Mouse (Mus musculus): ENCODE measurements around the gene Mrpl20. TPM values are rescaled to one million over a fixed set of nuclear protein-coding genes. Genes with fewer than 3 reads are reported as not detected.

Gene Mrpl20
- polyA plus RNA-seq, 1 experiment from 2014 or later, result 275 TPM

DNA sequence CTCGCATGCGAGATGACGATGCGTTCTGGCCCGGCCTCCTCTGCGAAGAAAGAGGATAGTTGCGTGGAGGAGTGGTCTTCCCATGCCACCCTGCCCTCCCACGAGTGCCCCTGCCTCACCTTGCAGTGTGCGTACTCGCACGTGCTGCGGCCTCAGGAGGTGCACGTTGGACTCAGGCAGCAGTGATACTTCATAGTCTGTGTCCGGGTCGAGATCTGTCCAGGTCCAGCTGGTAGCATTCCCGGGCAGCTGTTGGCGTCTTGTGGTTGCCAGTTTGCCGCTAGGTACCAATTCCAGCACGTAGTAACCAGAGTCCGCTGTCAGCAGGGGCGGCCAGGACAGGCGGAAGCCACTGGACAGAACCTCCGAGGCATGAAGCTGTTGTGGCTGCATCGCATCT, 32.1 kb upstream of the Mrpl20 start:
- no peak for ATAC-seq (ENCODE audit: low read depth)
- peak overlapping the region; percentile 42 for H3K4me3 ChIP-seq (ENCODE audit: low read depth, low read length)
- 42% methylated on average over 24 of the region's 24 CpGs for WGBS
- H3K36me3 ChIP-seq (ENCODE audit: control insufficient read depth, insufficient read depth, low read length), result no peaks in the 10 kb centered on the region
- peak overlapping the region; percentile 78 for H3K4me2 ChIP-seq (ENCODE audit: low read depth, low read length)
- peak overlapping the region; percentile 71 for H3K9ac ChIP-seq (replicated peaks; ENCODE audit: low read depth, low read length)
- H3K4me1 ChIP-seq (ENCODE audit: control insufficient read depth, insufficient read depth, low read length), result peaks cover 18% of the 10 kb centered on the region; the same call in 1 of the 2 replicates
- 0 out of 2 replicates have a peak, but pooled peaks cover 3% of the 10 kb centered on the region for H3K27me3 ChIP-seq (ENCODE audit: control insufficient read depth, insufficient read depth, low read length)
- H3K27ac ChIP-seq (ENCODE audit: low read depth, low read length), result no peak overlapping the region
- H3K9me3 ChIP-seq (ENCODE audit: control insufficient read depth, low read length), result no peaks in the 10 kb centered on the region

DNA sequence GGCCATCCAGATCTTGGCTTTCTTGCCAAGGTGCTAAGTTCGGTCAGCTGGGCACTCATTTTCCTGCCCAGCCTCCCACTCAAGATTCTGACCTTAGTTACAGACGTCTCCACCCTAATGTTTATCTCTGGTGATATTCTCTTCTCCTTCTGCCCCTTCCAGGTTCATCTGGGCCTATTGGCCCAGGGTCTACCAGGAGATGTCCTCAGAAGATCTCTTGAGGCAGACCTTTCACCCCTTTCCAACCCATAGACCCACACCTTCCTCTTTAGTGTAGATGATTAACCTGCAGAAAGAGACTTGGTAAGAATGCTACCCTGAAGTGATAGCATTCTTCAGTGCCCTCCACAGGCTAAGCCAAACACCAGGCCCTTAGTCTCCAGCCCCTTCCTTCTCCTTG, 31.0 kb upstream of the Mrpl20 start:
- no peak for ATAC-seq (ENCODE audit: low read depth)
- H3K4me1 ChIP-seq (ENCODE audit: control insufficient read depth, insufficient read depth, low read length), result peaks cover 18% of the 10 kb centered on the region; the same call in 1 of the 2 replicates
- H3K27me3 ChIP-seq (ENCODE audit: control insufficient read depth, insufficient read depth, low read length), result 0 out of 2 replicates have a peak, but pooled peaks cover 3% of the 10 kb centered on the region
- H3K27ac ChIP-seq (ENCODE audit: low read depth, low read length), result no peak overlapping the region
- WGBS, result 88% methylated on average over 2 of the region's 2 CpGs
- H3K9me3 ChIP-seq (ENCODE audit: control insufficient read depth, low read length), result no peaks in the 10 kb centered on the region
- no peak overlapping the region for H3K4me2 ChIP-seq (ENCODE audit: low read depth, low read length)
- no peak overlapping the region for H3K9ac ChIP-seq (replicated peaks; ENCODE audit: low read depth, low read length)
- no peak overlapping the region for H3K4me3 ChIP-seq (ENCODE audit: low read depth, low read length)
- no peaks in the 10 kb centered on the region for H3K36me3 ChIP-seq (ENCODE audit: control insufficient read depth, insufficient read depth, low read length)

DNA sequence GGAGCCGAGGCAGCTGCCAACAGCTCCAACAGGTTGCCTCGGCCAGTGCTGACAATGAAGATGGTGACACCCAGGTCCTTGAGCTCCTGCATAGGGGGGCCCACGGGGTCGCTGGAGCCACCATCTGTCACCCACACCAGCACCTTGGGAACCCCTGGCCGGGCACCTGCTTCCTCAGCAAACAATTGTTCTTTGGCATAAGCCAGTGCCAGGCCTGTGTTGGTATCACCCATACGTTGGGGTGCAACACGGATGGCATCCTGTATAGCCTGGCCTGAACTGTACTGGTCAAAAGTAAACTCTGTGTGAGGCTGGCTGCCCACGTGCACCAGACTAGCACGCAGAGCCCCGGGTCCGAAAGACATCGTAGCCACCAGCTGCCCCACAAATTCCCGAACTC, 29.9 kb upstream of the Mrpl20 start:
- Histone ChIP-seq H3K27ac (ENCODE audit: low read depth, low read length) (no peak overlapping the region), H3K9me3 (ENCODE audit: control insufficient read depth, low read length) (no peaks in the 10 kb centered on the region), H3K9ac (replicated peaks; ENCODE audit: low read depth, low read length) (no peak overlapping the region), H3K27me3 (ENCODE audit: control insufficient read depth, insufficient read depth, low read length) (0 out of 2 replicates have a peak, but pooled peaks cover 3% of the 10 kb centered on the region), H3K4me2 (ENCODE audit: low read depth, low read length) (peak overlapping the region; percentile 60; the same call in 1 of the 2 replicates), H3K4me3 (ENCODE audit: low read depth, low read length) (no peak overlapping the region), H3K4me1 (ENCODE audit: control insufficient read depth, insufficient read depth, low read length) (peaks cover 18% of the 10 kb centered on the region; the same call in 1 of the 2 replicates), H3K36me3 (ENCODE audit: control insufficient read depth, insufficient read depth, low read length) (no peaks in the 10 kb centered on the region)
- ATAC-seq (ENCODE audit: low read depth), result no peak
- 92% methylated on average over 13 of the region's 13 CpGs for WGBS

DNA sequence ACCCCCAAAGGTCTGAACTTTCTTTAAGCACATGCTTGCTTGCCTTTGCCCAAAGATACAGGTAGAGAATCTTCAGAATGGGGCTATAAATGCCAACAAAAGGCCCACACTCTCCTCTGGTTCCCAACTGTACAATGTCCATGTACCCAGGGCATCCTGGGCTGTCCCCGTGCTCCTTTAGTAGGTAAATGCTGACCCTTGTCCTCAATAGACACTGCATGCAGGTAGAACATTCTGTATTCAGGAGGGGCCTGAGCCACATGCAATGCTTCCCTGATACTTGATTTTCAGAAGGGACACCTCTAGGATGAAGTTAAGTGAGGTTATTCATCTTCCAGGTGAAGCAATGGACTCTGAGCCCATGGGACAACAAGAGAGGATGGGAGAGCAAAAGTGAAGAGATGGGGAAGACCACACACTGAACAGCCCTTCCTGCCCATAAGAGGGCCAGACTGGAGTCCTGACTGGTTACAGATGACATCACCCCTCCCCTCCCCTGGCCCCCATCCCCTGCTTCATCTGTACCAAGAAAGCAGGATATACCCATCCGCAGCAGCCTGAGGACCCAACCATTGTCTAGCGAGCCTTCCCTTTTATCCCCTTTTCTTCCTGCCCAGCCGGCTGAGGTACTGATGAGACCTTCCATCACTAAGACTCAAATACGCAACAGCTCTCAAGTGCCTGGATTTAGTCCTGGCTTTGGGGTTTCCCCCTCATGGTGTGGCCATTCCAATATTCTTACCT, 29.2 kb upstream of the Mrpl20 start:
- Histone ChIP-seq H3K27ac (ENCODE audit: low read depth, low read length) (0 out of 2 replicates have a peak overlapping the region, but pooled peaks have one; percentile 28), H3K36me3 (ENCODE audit: control insufficient read depth, insufficient read depth, low read length) (no peaks in the 10 kb centered on the region)

DNA sequence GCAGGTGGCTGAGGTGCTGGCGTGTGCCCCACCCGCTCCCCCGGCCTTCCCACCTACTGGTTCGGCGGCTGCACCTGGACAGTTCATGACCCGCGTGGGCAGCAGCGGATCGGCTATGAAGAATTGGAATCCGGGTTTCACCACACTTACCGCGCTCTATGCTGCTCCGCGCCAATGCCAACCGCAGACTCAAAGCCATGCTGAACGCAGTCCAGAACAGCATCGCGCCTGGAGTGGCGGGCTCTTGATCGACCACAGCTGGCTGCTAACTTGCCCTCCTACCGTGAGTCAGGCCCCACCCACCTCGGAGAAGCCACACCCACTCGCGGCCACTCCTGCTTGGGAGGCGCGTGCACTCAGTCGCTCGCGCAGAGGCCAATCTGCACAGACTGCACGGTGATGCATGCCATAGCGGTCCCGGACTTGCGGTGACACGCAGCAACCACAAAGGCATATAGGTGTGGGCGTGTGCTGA, 28.4 kb upstream of the Mrpl20 start, which contains the start of gene Vwa1:
TSS of gene Vwa1 (minus strand) at position 419 of the 475 bp plus-strand sequence.
- under 1% methylated on average over 35 of the region's 35 CpGs for WGBS
- Histone ChIP-seq H3K4me2 (ENCODE audit: low read depth, low read length) (peak within 1 kb of the TSS; percentile 60), H3K4me3 (ENCODE audit: low read depth, low read length) (peak within 1 kb of the TSS; percentile 30), H3K9me3 (ENCODE audit: control insufficient read depth, low read length) (no peaks in the 10 kb centered on the region), H3K4me1 (ENCODE audit: control insufficient read depth, insufficient read depth, low read length) (peaks cover 18% of the 10 kb centered on the region; the same call in 1 of the 2 replicates), H3K27ac (ENCODE audit: low read depth, low read length) (peak within 1 kb of the TSS; percentile 74), H3K27me3 (ENCODE audit: control insufficient read depth, insufficient read depth, low read length) (0 out of 2 replicates have a peak, but pooled peaks cover 3% of the 10 kb centered on the region), H3K36me3 (ENCODE audit: control insufficient read depth, insufficient read depth, low read length) (no peaks in the 10 kb centered on the region), H3K9ac (replicated peaks; ENCODE audit: low read depth, low read length) (peak within 1 kb of the TSS; percentile 46)
- ATAC-seq (ENCODE audit: low read depth), result peak; percentile 82

More for the DNA sequence above, 29.2 kb upstream of the Mrpl20 start:
- 46% methylated on average over 5 of the region's 5 CpGs for WGBS
- peak overlapping the region; percentile 60 for H3K4me2 ChIP-seq (ENCODE audit: low read depth, low read length)
- peak overlapping the region; percentile 30 for H3K4me3 ChIP-seq (ENCODE audit: low read depth, low read length)
- ATAC-seq (ENCODE audit: low read depth), result no peak
- H3K9me3 ChIP-seq (ENCODE audit: control insufficient read depth, low read length), result no peaks in the 10 kb centered on the region
- H3K27me3 ChIP-seq (ENCODE audit: control insufficient read depth, insufficient read depth, low read length), result 0 out of 2 replicates have a peak, but pooled peaks cover 3% of the 10 kb centered on the region
- H3K9ac ChIP-seq (replicated peaks; ENCODE audit: low read depth, low read length), result peak overlapping the region; percentile 46; the same call in 1 of the 2 replicates
- H3K4me1 ChIP-seq (ENCODE audit: control insufficient read depth, insufficient read depth, low read length), result peaks cover 18% of the 10 kb centered on the region; the same call in 1 of the 2 replicates

DNA sequence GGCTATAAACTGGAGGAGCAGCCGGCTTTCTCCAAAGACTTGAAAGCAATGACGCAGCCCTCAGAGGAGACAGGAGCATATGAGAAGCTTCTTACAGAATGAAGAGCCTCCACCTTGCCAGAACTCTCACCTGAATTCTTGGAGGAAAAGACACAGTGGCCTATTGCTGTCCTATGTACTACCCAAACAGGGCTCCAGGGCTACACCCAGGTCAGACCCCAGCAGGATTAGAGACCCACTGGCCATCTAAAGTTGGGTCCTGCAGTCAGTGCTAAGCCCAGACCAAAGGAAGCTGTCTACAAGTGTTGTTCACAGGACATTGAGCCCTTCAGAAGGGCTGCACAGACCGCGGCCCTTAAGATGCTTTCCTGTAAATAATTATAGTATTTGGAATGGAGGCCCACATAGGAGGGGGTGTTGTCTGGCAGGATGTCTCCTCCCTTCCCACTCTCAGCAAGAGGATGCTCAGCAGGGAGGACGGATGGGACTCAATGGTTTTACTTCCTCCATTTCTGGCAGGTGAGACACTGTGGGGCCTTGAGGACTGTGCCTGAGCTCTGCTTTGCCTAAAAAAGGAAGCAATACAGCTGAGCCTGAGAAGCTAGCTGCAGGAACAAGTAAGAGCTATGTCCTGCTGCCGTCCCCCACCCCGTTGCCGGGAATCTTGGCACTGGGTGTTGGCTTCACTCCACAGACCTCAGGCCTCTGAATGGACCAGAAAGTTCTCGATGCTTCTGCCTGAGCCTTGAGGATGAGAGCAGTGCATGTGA, 27.5 kb upstream of the Mrpl20 start:
- Histone ChIP-seq H3K4me1 (ENCODE audit: control insufficient read depth, insufficient read depth, low read length) (peaks cover 16% of the 10 kb centered on the region; the same call in 1 of the 2 replicates), H3K4me3 (ENCODE audit: low read depth, low read length) (peak overlapping the region; percentile 30), H3K36me3 (ENCODE audit: control insufficient read depth, insufficient read depth, low read length) (no peaks in the 10 kb centered on the region), H3K27ac (ENCODE audit: low read depth, low read length) (peak overlapping the region; percentile 74), H3K4me2 (ENCODE audit: low read depth, low read length) (peak overlapping the region; percentile 60), H3K9ac (replicated peaks; ENCODE audit: low read depth, low read length) (peak overlapping the region; percentile 46), H3K27me3 (ENCODE audit: control insufficient read depth, insufficient read depth, low read length) (0 out of 2 replicates have a peak, but pooled peaks cover 3% of the 10 kb centered on the region), H3K9me3 (ENCODE audit: control insufficient read depth, low read length) (no peaks in the 10 kb centered on the region)
- WGBS, result 52% methylated on average over 9 of the region's 9 CpGs
- no peak for ATAC-seq (ENCODE audit: low read depth)

DNA sequence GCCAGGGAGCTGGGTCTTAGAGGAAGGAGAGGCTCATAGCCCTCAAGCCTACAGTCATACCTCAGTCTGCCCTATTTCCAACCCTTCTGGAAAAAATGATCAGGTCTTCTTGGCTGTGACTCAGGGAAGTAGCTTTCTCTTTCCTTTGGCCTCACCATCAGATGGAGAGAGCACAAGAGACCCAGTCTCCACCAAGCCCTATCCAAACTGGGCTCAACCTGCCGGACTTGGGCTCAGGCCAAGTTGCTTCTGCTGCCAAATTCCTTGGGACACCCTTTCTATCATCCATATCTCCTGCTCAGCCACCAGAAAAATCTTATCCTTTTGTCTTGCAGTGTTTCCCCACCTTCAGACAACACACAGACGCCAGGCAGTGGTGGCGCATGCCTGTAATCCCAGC, 26.8 kb upstream of the Mrpl20 start:
- H3K4me3 ChIP-seq (ENCODE audit: low read depth, low read length), result no peak overlapping the region
- no peaks in the 10 kb centered on the region for H3K36me3 ChIP-seq (ENCODE audit: control insufficient read depth, insufficient read depth, low read length)
- no peak for ATAC-seq (ENCODE audit: low read depth)
- H3K9ac ChIP-seq (replicated peaks; ENCODE audit: low read depth, low read length), result no peak overlapping the region
- H3K4me2 ChIP-seq (ENCODE audit: low read depth, low read length), result no peak overlapping the region
- WGBS, result 86% methylated on average over 3 of the region's 3 CpGs
- H3K4me1 ChIP-seq (ENCODE audit: control insufficient read depth, insufficient read depth, low read length), result peaks cover 10% of the 10 kb centered on the region; the same call in 1 of the 2 replicates
- H3K27ac ChIP-seq (ENCODE audit: low read depth, low read length), result peak overlapping the region; percentile 74; the same call in 1 of the 2 replicates
- H3K9me3 ChIP-seq (ENCODE audit: control insufficient read depth, low read length), result no peaks in the 10 kb centered on the region
- H3K27me3 ChIP-seq (ENCODE audit: control insufficient read depth, insufficient read depth, low read length), result 0 out of 2 replicates have a peak, but pooled peaks cover 3% of the 10 kb centered on the region

DNA sequence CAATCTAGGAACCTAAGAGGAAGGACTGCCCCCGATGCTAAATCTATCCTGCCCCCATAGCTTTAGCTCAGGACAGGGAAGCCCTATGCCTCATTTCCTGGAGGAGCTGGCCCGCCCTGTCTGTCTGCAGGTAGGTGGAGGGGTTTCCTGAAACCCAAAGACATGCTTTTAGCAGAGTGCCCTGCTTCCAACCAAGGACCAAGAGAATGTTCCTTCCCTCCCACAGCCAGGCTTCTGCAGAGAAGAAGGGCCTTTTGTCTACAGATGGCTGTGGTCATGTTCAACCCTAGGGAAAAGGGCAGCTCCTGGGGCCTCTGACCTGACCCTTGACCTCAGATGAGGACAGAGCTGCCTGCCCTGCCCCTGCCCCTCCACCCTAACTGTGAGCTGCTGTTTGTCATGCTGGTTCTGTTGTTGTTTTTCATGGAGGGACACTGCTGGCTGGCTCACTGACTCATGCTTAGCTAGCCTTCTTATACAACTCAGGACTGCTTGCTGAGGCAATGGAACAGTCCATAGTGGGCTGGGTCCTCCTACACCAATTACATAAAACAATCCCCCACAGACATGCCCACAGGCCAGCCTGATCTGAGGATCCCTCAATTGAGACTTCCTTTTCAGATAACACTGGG, 25.9 kb upstream of the Mrpl20 start:
- H3K27ac ChIP-seq (ENCODE audit: low read depth, low read length), result no peak overlapping the region
- peaks cover 12% of the 10 kb centered on the region; the same call in 1 of the 2 replicates for H3K4me1 ChIP-seq (ENCODE audit: control insufficient read depth, insufficient read depth, low read length)
- H3K4me3 ChIP-seq (ENCODE audit: low read depth, low read length), result no peak overlapping the region
- 42% methylated on average over 2 of the region's 2 CpGs for WGBS
- 0 out of 2 replicates have a peak, but pooled peaks cover 3% of the 10 kb centered on the region for H3K27me3 ChIP-seq (ENCODE audit: control insufficient read depth, insufficient read depth, low read length)
- no peak overlapping the region for H3K4me2 ChIP-seq (ENCODE audit: low read depth, low read length)
- no peaks in the 10 kb centered on the region for H3K36me3 ChIP-seq (ENCODE audit: control insufficient read depth, insufficient read depth, low read length)
- H3K9me3 ChIP-seq (ENCODE audit: control insufficient read depth, low read length), result no peaks in the 10 kb centered on the region
- no peak for ATAC-seq (ENCODE audit: low read depth)
- H3K9ac ChIP-seq (replicated peaks; ENCODE audit: low read depth, low read length), result no peak overlapping the region

All from neural tube, embryonic 14.5 days (tissue).